Mouse (Mus musculus) CD8-positive naive resting alpha-beta T cell, adult 57 days (primary cell): ENCODE results near the gene Slc22a15. TPM values are rescaled to one million over a fixed set of nuclear protein-coding genes. Genes with fewer than 3 reads are reported as not detected.

Experiments
- total RNA-seq: library from RNA; stranded (reverse); gene quantifications from one replicate; pipeline ENCODE4 v1.2.4, GENCODE M21; 2023

Slc22a15 gene
- 1.4 TPM for total RNA-seq

DNA sequence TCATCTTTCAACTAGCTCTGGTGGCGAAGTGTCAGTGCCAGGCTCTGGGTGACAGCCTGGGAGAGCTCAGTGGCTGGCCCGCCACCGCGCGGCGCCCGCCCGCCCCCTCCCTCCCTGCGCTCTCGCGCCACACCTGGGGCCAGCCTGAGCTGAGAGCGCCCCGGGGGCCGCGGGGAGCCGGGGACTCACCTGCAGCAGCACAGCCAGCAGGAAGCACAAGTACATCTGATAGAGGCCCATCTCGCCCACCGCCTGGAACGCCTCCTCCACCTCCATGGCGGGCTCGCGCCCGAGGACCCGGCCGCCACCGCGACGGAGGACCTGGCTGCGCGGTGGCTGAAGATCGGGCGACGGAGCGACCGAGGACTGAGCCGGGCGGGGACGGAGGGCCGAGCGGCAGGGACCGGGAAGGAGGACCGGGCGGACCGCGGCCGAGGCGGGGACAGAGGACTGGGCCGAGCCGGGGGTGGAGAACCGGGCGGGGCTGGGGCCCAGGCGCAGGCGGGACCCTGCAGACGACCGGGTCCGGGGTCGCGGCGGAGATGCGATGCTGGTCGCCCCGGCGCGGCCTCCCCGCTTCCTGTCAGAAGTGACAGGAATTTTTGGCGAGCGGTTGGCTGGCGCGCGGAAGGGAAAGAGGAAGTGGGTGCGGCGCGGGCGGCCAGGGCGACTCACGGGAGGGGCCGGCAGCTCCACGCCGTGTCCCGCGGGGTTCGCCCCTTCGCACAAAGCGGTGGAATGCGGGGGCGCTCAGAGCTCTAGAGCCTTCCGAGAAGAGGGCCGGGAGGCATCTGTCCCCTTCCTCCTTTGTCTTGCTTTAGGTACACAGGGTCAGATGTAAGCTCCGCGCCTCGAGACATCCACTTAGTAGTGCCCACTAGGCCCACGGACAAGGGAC is at the start of gene Slc22a15:
TSS of gene Slc22a15 (minus strand) at position 611 of the 898 bp plus-strand sequence.

DNA sequence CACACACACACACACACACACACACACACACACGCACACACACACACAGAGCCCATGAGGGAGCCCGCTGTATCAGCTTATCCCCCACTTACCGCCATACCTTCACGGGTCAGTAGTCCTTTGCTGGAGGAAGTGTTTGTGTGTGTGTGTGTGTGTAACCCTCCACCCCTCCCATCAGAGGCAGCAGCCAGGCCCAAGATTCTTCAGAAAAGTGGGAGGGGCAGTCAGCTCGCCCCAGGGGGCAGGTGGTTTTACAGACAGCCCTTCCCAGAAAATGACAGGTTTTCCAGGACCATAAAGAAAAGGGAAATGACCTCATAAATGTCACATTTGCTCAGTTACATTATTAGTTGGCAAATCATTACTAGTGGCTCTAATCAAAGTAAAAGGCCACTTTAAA is 75.4 kb downstream of the Slc22a15 start, which contains the start of gene Mab21l3:
TSS of gene Mab21l3 (minus strand) at position 144 of the 400 bp plus-strand sequence.

Other genes with a start within 250 kb of the Slc22a15 start
- not detected for gene Mab21l3, start 75.5 kb downstream of the Slc22a15 start, total RNA-seq
- not detected for gene Nhlh2, start 85.6 kb upstream of the Slc22a15 start, total RNA-seq
- gene Casq2, start 162.0 kb upstream of the Slc22a15 start, total RNA-seq: not detected